Mouse (Mus musculus) liver, adult 2 months (tissue): ENCODE measurements around the gene Dph3.

ENCODE experiments used
- CTCF ChIP-seq: fragments of 200-500 bp; IDR thresholded peaks from 2 replicates; pipeline ENCODE4 v1.5.1; 2011; ENCODE audit warnings: low read depth, low read length, control low read depth
- POLR2A ChIP-seq: fragments of 200-500 bp; IDR thresholded peaks from 2 replicates; pipeline ENCODE4 v1.6.1; 2011; ENCODE audit warnings: low read length, control low read depth; ENCODE audit not compliant: insufficient read depth; ENCODE audit errors: extremely low read depth

DNA sequence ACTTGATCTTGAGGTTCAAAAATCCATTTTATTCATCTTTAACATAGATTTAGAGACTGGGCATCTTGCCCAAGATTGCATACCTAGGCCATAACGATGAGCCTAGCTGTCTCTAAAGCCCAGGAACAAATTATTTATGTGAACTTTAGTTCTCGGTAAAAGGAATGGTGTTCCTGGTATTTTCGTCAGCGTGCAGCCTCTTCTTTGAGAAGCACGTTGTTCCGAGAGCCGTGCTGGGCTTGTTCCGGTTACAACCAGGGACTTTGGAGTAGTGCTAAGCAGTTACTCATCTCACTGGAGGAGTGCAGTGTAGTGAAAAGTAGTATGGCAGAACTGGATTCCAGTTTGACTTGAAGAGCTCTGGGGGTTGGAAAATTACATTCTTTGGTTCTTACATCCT is 697 bp upstream of the Dph3 start:
- TF ChIP-seq POLR2A (no peak), CTCF (no peak)
